ENCODE assay signal across 7 mouse cellular contexts in genomic region chr4:133968150-133968921, GRCm38 (mm10). TPM values are rescaled to one million over a fixed set of nuclear protein-coding genes. Genes with fewer than 3 reads are reported as not detected.
DNase-seq lines count a peak whose midpoint lies in the region; ATAC-seq lines count a peak whose summit lies in the region.

TSS of gene Hmgn2 (minus strand) at chr4:133968650.

- intact Hi-C loops in left cerebral cortex, postnatal 36 days (cut with DNase I) = no loop called here

- ATAC-seq in inflammation-experienced regulatory T-cells, adult 6 months = peak; percentile 33

- peak; percentile 41 for DNase-seq in T-cell, adult 2 months (ENCODE audit: low spot score)
- DNase-seq in cerebellum, postnatal 25 days = peak; percentile 59 to 64
- peak in 1 of 2 experiments; percentile 26 for DNase-seq in gastrocnemius, adult 8-10 months (ENCODE audit: low spot score in 2 of 2)
- peak; percentile 46 to 49 for DNase-seq in left cerebral cortex, postnatal 36 days (ENCODE audit: low spot score in 2 of 2)
- peak; percentile 67 for DNase-seq in mesoderm, embryonic 11.5 days (ENCODE audit: low read depth, low spot score)
- peak; percentile 29 for DNase-seq in skeletal muscle tissue, adult 2 months (ENCODE audit: low read depth, low spot score)

RNA-seq across cellular contexts. Expression of gene Hmgn2, which starts in this region (rescaled TPM):
- total RNA-seq in gastrocnemius, adult 8-10 months (2022) = 10 to 100 TPM; 28.5 to 36.6 (median 31.6) TPM
- polyA plus RNA-seq in inflammation-experienced regulatory T-cells, adult 6 months (2017; shearing (Covaris generic)) = 100 to 1,000 TPM; 371 to 949 (median 420) TPM
- total RNA-seq in left cerebral cortex, postnatal 36 days (2021) = 100 to 1,000 TPM in 1 of 2 experiments, 10 to 100 TPM in 1; 97.3 to 117 TPM
